Mouse (Mus musculus): ENCODE results near the gene Lrfn1.

- TF ChIP-seq EP300 (IDR thresholded peaks at IDR 0.05; ENCODE audit: low read depth) (no peak), CTCF (IDR thresholded peaks at IDR 0.05; ENCODE audit: low read depth) (no peak)
Measured at GRCm38 (mm10) chr7:28451531-28452360, at the start of gene Lrfn1.
